Mouse (Mus musculus) kidney, postnatal 0 days (tissue): ENCODE measurements around the gene Gsto2. TPM values are rescaled to one million over a fixed set of nuclear protein-coding genes. Genes with fewer than 3 reads are reported as not detected.
A peak's percentile ranks its signal among the peaks of the same experiment; 100 is the strongest.

ENCODE experiments used
- ATAC-seq: fragments of 200-750 bp; cut with Nextera tagmentation; replicated peaks from 2 replicates; pipeline ENCODE4 v1.8.0; 2017; ENCODE audit warnings: low read depth, moderate number of reproducible peaks, moderate TSS enrichment, moderate library complexity; ENCODE audit not compliant: low FRiP score
- DNase-seq: peaks from one replicate; pipeline ENCODE4 v3.0.0-alpha.2; 2016; ENCODE audit warnings: low spot score
- H3K27ac ChIP-seq: fragments of 300-500 bp; sonication (generic); 2 replicates; pipeline ENCODE4 v1.5.1; 2014; ENCODE audit warnings: mild to moderate bottlenecking
- H3K27me3 ChIP-seq: fragments of 300-500 bp; sonication (generic); 2 replicates; pipeline ENCODE4 v1.6.1; 2014; ENCODE audit warnings: low read length, mixed read lengths; ENCODE audit not compliant: insufficient read depth
- H3K36me3 ChIP-seq: fragments of 300-500 bp; sonication (generic); 2 replicates; pipeline ENCODE4 v1.6.1; 2014; ENCODE audit warnings: low read length, mixed read lengths; ENCODE audit not compliant: insufficient read depth
- H3K4me1 ChIP-seq: fragments of 300-500 bp; sonication (generic); replicated peaks from 2 replicates; pipeline ENCODE4 v1.6.1; 2014; ENCODE audit warnings: antibody characterized with exemption, low read length, mixed read lengths; ENCODE audit not compliant: insufficient read depth
- H3K4me2 ChIP-seq: fragments of 300-500 bp; sonication (generic); 2 replicates; pipeline ENCODE4 v1.6.1; 2014; ENCODE audit warnings: mild to moderate bottlenecking, low read length, moderate library complexity, mixed read lengths
- H3K4me3 ChIP-seq: fragments of 300-500 bp; sonication (generic); replicated peaks from 2 replicates; pipeline ENCODE4 v1.5.1; 2014; ENCODE audit warnings: low read depth, low read length
- H3K9ac ChIP-seq: fragments of 300-500 bp; sonication (generic); 2 replicates; pipeline ENCODE4 v1.6.1; 2014; ENCODE audit warnings: low read depth, low read length
- H3K9me3 ChIP-seq: fragments of 300-500 bp; sonication (generic); replicated peaks from 2 replicates; pipeline ENCODE4 v1.6.1; 2016; ENCODE audit warnings: low read length, inconsistent platforms, mixed read lengths
- CTCF ChIP-seq: IDR thresholded peaks from 2 replicates; pipeline ENCODE4 v1.5.1; 2016; ENCODE audit warnings: antibody characterized with exemption, low read depth, mild to moderate bottlenecking, moderate library complexity
- WGBS: fragments of 180-500 bp; shearing (Covaris S2); extraction: QIAGEN DNeasy Blood & Tissue Kit; methylation state at CpG from one replicate; pipeline ENCODE4 v1.1.7; 2014; 5-methylcytosine and 5-hydroxymethylcytosine counted together
- polyA plus RNA-seq: library from polyadenylated mRNA; unstranded; fragments of >200 nt; fragmentation: Nextera tagmentation; extraction: Ambion mirVana; gene quantifications from 2 replicates; pipeline ENCODE4 v1.2.1, GENCODE M21; 2015

The Gsto2 gene
- polyA plus RNA-seq, 1 experiment from 2014 or later, result 1.7 TPM

GRCm38 (mm10) chr19:47893092-47893491, 27.8 kb downstream of the Gsto2 start:
- TF ChIP-seq CTCF, result no peak
- ATAC-seq, result no peak

GRCm38 (mm10) chr19:47898472-47899079, 33.2 kb downstream of the Gsto2 start:
- ATAC-seq, result no peak
- no peak for TF ChIP-seq CTCF
- 79% methylated on average over 8 of the region's 8 CpGs for WGBS

More at GRCm38 (mm10) chr19:47893092-47893491, 27.8 kb downstream of the Gsto2 start:
- H3K36me3 ChIP-seq, result peaks cover 20% of the 10 kb centered on the region
- H3K9ac ChIP-seq, result no peak overlapping the region
- no peak overlapping the region for H3K27ac ChIP-seq
- H3K4me3 ChIP-seq, result no peak overlapping the region
- peaks cover 15% of the 10 kb centered on the region for H3K4me1 ChIP-seq
- no peaks in the 10 kb centered on the region for H3K27me3 ChIP-seq
- H3K9me3 ChIP-seq, result no peaks in the 10 kb centered on the region
- no peak overlapping the region for H3K4me2 ChIP-seq
- DNase-seq, result no peak
- 94% methylated on average over 6 of the region's 6 CpGs for WGBS

GRCm38 (mm10) chr19:47900012-47900411, 34.7 kb downstream of the Gsto2 start:
- no peak overlapping the region for H3K9ac ChIP-seq
- 60% methylated on average over 6 of the region's 6 CpGs for WGBS
- peak; percentile 52 for TF ChIP-seq CTCF
- no peak overlapping the region for H3K27ac ChIP-seq
- H3K4me3 ChIP-seq, result no peak overlapping the region
- DNase-seq, result no peak
- no peak overlapping the region for H3K4me2 ChIP-seq
- no peak for ATAC-seq
- no peaks in the 10 kb centered on the region for H3K9me3 ChIP-seq
- peaks cover 28% of the 10 kb centered on the region; the same call in 1 of the 2 replicates for H3K4me1 ChIP-seq
- peaks cover 17% of the 10 kb centered on the region for H3K36me3 ChIP-seq
- no peaks in the 10 kb centered on the region for H3K27me3 ChIP-seq

More at GRCm38 (mm10) chr19:47898472-47899079, 33.2 kb downstream of the Gsto2 start:
- Histone ChIP-seq H3K4me3 (no peak overlapping the region), H3K27me3 (no peaks in the 10 kb centered on the region), H3K9me3 (no peaks in the 10 kb centered on the region), H3K36me3 (peaks cover 20% of the 10 kb centered on the region), H3K4me2 (no peak overlapping the region), H3K4me1 (peaks cover 23% of the 10 kb centered on the region; the same call in 1 of the 2 replicates), H3K27ac (no peak overlapping the region), H3K9ac (no peak overlapping the region)
- no peak for DNase-seq

- no peaks in the 10 kb centered on the region for H3K27me3 ChIP-seq
- H3K4me3 ChIP-seq, result no peak overlapping the region
- TF ChIP-seq CTCF, result no peak
- H3K4me2 ChIP-seq, result no peak overlapping the region
- H3K9me3 ChIP-seq, result no peaks in the 10 kb centered on the region
- peaks cover 11% of the 10 kb centered on the region for H3K36me3 ChIP-seq
- H3K9ac ChIP-seq, result no peak overlapping the region
- WGBS, result 75% methylated on average over 10 of the region's 10 CpGs
- H3K4me1 ChIP-seq, result peaks cover 30% of the 10 kb centered on the region; the same call in 1 of the 2 replicates
- H3K27ac ChIP-seq, result no peak overlapping the region
- ATAC-seq (no peak), DNase-seq (no peak)
Observed at GRCm38 (mm10) chr19:47900558-47900957, 35.2 kb downstream of the Gsto2 start.

GRCm38 (mm10) chr19:47902316-47903201, 37.2 kb downstream of the Gsto2 start:
- DNase-seq (peak; percentile 59), ATAC-seq (peak; percentile 44; the same call in 1 of the 2 replicates)
- peak overlapping the region; percentile 37 for H3K27ac ChIP-seq
- H3K9ac ChIP-seq, result no peak overlapping the region
- H3K27me3 ChIP-seq, result no peaks in the 10 kb centered on the region
- 40% methylated on average over 13 of the region's 13 CpGs for WGBS
- H3K36me3 ChIP-seq, result 0 out of 2 replicates have a peak, but pooled peaks cover under 1% of the 10 kb centered on the region
- no peak overlapping the region for H3K4me3 ChIP-seq
- no peak overlapping the region for H3K4me2 ChIP-seq
- H3K4me1 ChIP-seq, result peaks cover 33% of the 10 kb centered on the region; the same call in 1 of the 2 replicates
- H3K9me3 ChIP-seq, result no peaks in the 10 kb centered on the region
- TF ChIP-seq CTCF, result no peak

GRCm38 (mm10) chr19:47903679-47904078, 38.3 kb downstream of the Gsto2 start:
- no peak for TF ChIP-seq CTCF
- peak; percentile 25 for ATAC-seq
- no peaks in the 10 kb centered on the region for H3K9me3 ChIP-seq
- H3K4me2 ChIP-seq, result no peak overlapping the region
- no peaks in the 10 kb centered on the region for H3K27me3 ChIP-seq
- H3K36me3 ChIP-seq, result no peaks in the 10 kb centered on the region
- DNase-seq, result peak; percentile 50
- H3K4me1 ChIP-seq, result peaks cover 33% of the 10 kb centered on the region; the same call in 1 of the 2 replicates
- no peak overlapping the region for H3K9ac ChIP-seq
- H3K27ac ChIP-seq, result no peak overlapping the region
- no peak overlapping the region for H3K4me3 ChIP-seq
- 55% methylated on average over 4 of the region's 4 CpGs for WGBS
